Mouse (Mus musculus) regulatory T cell (primary cell): ENCODE data around the gene Slc22a5.

Source experiments
- in situ Hi-C: fragments of 300-600 bp; cut with MboI, MseI; formaldehyde crosslinking; loops from one replicate; pipeline ENCODE4 v1.15.1; 2025; ENCODE audit warnings: high pct_unique_total_duplicates

The Slc22a5 gene

GRCm38 (mm10) chr11:53842161-53842581 lies 49.3 kb downstream of the Slc22a5 start:
- in situ Hi-C loops = no loop called here

- in situ Hi-C loops = no loop called here
Measured at GRCm38 (mm10) chr11:53841514-53841913, 49.9 kb downstream of the Slc22a5 start.

- in situ Hi-C loops = no loop called here
Measured at GRCm38 (mm10) chr11:53839663-53840642, 51.5 kb downstream of the Slc22a5 start.

GRCm38 (mm10) chr11:53839147-53839546 lies 52.3 kb downstream of the Slc22a5 start:
- in situ Hi-C loops = no loop called here

GRCm38 (mm10) chr11:53837731-53838130 lies 53.7 kb downstream of the Slc22a5 start:
- in situ Hi-C loops = no loop called here

GRCm38 (mm10) chr11:53835379-53836010 lies 56.0 kb downstream of the Slc22a5 start:
- in situ Hi-C loops = no loop called here

- in situ Hi-C loops = no loop called here
Measured at GRCm38 (mm10) chr11:53825409-53825808, 66.1 kb downstream of the Slc22a5 start.

GRCm38 (mm10) chr11:53821945-53822338 lies 69.5 kb downstream of the Slc22a5 start:
- in situ Hi-C loops = no loop called here

- in situ Hi-C loops = no loop called here
Measured at GRCm38 (mm10) chr11:53821230-53821944, 70.1 kb downstream of the Slc22a5 start.

GRCm38 (mm10) chr11:53820516-53821170 lies 70.8 kb downstream of the Slc22a5 start:
- in situ Hi-C loops = no loop called here

- in situ Hi-C loops = no loop called here
Measured at GRCm38 (mm10) chr11:53819511-53819910, 71.9 kb downstream of the Slc22a5 start.

- in situ Hi-C loops = no loop called here
Measured at GRCm38 (mm10) chr11:53818794-53819193, 72.7 kb downstream of the Slc22a5 start.

- in situ Hi-C loops = no loop called here
Measured at GRCm38 (mm10) chr11:53816841-53817375, 74.6 kb downstream of the Slc22a5 start.

- in situ Hi-C loops = no loop called here
Measured at GRCm38 (mm10) chr11:53814810-53815209, 76.7 kb downstream of the Slc22a5 start.
